Mouse (Mus musculus) liver, adult 2 months (tissue): ENCODE measurements around the gene Fzr1. TPM values are rescaled to one million over a fixed set of nuclear protein-coding genes. Genes with fewer than 3 reads are reported as not detected.

Experiments
- DNase-seq: peaks from one replicate; pipeline ENCODE4 v3.0.0-alpha.2; 2011; ENCODE audit warnings: low read depth, low spot score; ENCODE audit errors: extremely low read depth
- H3K27ac ChIP-seq: fragments of 200-500 bp; replicated peaks from 2 replicates; pipeline ENCODE4 v1.5.1; 2012; ENCODE audit warnings: low read depth, mild to moderate bottlenecking, control low read depth, inconsistent platforms, low read length; ENCODE audit not compliant: insufficient read depth
- H3K27me3 ChIP-seq: fragments of 200-500 bp; 2 replicates; pipeline ENCODE4 v1.6.1; 2012; ENCODE audit warnings: mild to moderate bottlenecking, moderate library complexity, low read length, inconsistent platforms; ENCODE audit not compliant: control insufficient read depth, insufficient read depth
- H3K36me3 ChIP-seq: fragments of 200-500 bp; 2 replicates; pipeline ENCODE4 v1.6.1; 2012; ENCODE audit warnings: low read length, inconsistent platforms; ENCODE audit not compliant: control insufficient read depth, insufficient read depth
- H3K4me1 ChIP-seq: fragments of 200-500 bp; 2 replicates; pipeline ENCODE4 v1.6.1; 2011; ENCODE audit warnings: low read length; ENCODE audit not compliant: control insufficient read depth, insufficient read depth
- H3K4me3 ChIP-seq: fragments of 200-500 bp; 2 replicates; pipeline ENCODE4 v1.5.1; 2011; ENCODE audit warnings: low read depth, mild to moderate bottlenecking, control low read depth, low read length, moderate library complexity; ENCODE audit not compliant: insufficient read depth
- H3K79me2 ChIP-seq: fragments of 200-500 bp; 2 replicates; pipeline ENCODE4 v1.6.1; 2012; ENCODE audit warnings: inconsistent platforms, mild to moderate bottlenecking, low read length, moderate library complexity; ENCODE audit not compliant: control insufficient read depth, insufficient read depth
- H3K9ac ChIP-seq: fragments of 200-500 bp; 2 replicates; pipeline ENCODE4 v1.6.1; 2012; ENCODE audit warnings: low read depth, mild to moderate bottlenecking, control low read depth, inconsistent platforms, low read length
- CTCF ChIP-seq: fragments of 200-500 bp; IDR thresholded peaks from 2 replicates; pipeline ENCODE4 v1.5.1; 2011; ENCODE audit warnings: low read depth, low read length, control low read depth
- POLR2A ChIP-seq: fragments of 200-500 bp; IDR thresholded peaks from 2 replicates; pipeline ENCODE4 v1.6.1; 2011; ENCODE audit warnings: low read length, control low read depth; ENCODE audit not compliant: insufficient read depth; ENCODE audit errors: extremely low read depth
- WGBS: fragments of 180-500 bp; shearing (Covaris S2); methylation state at CpG from one replicate; pipeline ENCODE4 v1.1.7; 2018; 5-methylcytosine and 5-hydroxymethylcytosine counted together
- polyA plus RNA-seq: library from polyadenylated mRNA; depleted of rRNA; stranded (reverse); fragments of >200 nt; gene quantifications from 2 replicates; pipeline ENCODE4 v1.2.3, GENCODE M21; 2012
- total RNA-seq: library from RNA; depleted of rRNA; stranded (reverse); fragments of >200 nt; gene quantifications from 2 replicates; pipeline ENCODE4 v1.2.3, GENCODE M21; 2014

Gene Fzr1
- total and polyA plus RNA-seq, 2 experiments = 6.2 to 29.9 TPM

GRCm38 (mm10) chr10:81379183-81379553, 852 bp upstream of the Fzr1 start:
- no peak for TF ChIP-seq POLR2A
- no peak for TF ChIP-seq CTCF
- H3K4me3 ChIP-seq = peak overlapping the region; percentile 57
- H3K79me2 ChIP-seq = peaks cover 17% of the 10 kb centered on the region; the same call in 1 of the 2 replicates
- DNase-seq = no peak
- H3K9ac ChIP-seq = no peak overlapping the region; the same call in 1 of the 2 replicates
- no peak overlapping the region for H3K27ac ChIP-seq
- H3K4me1 ChIP-seq = peaks cover 10% of the 10 kb centered on the region
- H3K36me3 ChIP-seq = no peaks in the 10 kb centered on the region
- no peaks in the 10 kb centered on the region for H3K27me3 ChIP-seq
- WGBS = 65% methylated on average over 3 of the region's 3 CpGs

DNA sequence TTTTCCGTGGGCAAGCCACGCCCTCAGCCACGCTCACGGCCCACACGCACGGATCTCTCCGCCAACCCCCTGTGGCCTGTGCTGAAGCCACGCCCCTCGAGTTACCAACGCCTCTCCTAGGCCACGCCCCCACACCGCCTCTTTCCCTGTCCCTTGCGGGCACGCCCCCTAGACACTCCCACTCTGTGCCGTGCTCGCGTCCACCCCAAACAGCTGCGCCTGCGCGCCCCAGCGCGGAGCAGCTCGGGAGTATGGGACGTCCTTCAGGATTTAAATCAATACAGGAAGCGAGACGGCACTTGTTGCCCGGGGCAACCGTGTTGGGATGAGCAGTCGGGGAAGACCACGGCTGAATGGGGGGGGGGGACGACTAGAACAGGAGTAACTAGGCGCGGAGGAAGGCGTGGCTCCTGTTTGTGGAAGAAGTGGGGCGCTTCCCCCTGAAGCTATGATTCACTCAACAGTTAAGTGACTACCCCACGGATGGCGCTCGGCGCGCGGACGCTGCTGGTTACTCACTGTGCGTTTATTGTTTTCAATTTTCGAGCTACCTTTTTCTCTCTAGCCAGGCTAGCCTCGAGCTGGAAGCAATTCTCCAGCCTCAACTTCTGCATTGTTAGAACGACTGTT, 352 bp upstream of the Fzr1 start:
- DNase-seq = peak; percentile 95
- peaks cover 10% of the 10 kb centered on the region for H3K4me1 ChIP-seq
- H3K27me3 ChIP-seq = no peaks in the 10 kb centered on the region
- WGBS = under 1% methylated on average over 46 of the region's 46 CpGs
- no peak for TF ChIP-seq CTCF
- TF ChIP-seq POLR2A = no peak
- no peak overlapping the region for H3K27ac ChIP-seq
- peak overlapping the region; percentile 20 for H3K9ac ChIP-seq
- peaks cover 20% of the 10 kb centered on the region; the same call in 1 of the 2 replicates for H3K79me2 ChIP-seq
- H3K36me3 ChIP-seq = no peaks in the 10 kb centered on the region
- H3K4me3 ChIP-seq = peak overlapping the region; percentile 57

GRCm38 (mm10) chr10:81377362-81377664, 1.0 kb downstream of the Fzr1 start:
- peaks cover 10% of the 10 kb centered on the region for H3K4me1 ChIP-seq

GRCm38 (mm10) chr10:81376561-81377361, 1.6 kb downstream of the Fzr1 start:
- H3K9ac ChIP-seq = no peak overlapping the region
- H3K27me3 ChIP-seq = no peaks in the 10 kb centered on the region
- H3K36me3 ChIP-seq = no peaks in the 10 kb centered on the region
- peaks cover 10% of the 10 kb centered on the region for H3K4me1 ChIP-seq
- no peak for DNase-seq
- TF ChIP-seq POLR2A (no peak), CTCF (no peak)
- no peak overlapping the region for H3K27ac ChIP-seq
- WGBS = 72% methylated on average over 6 of the region's 6 CpGs
- no peak overlapping the region for H3K4me3 ChIP-seq
- peaks cover 20% of the 10 kb centered on the region; the same call in 1 of the 2 replicates for H3K79me2 ChIP-seq

More at GRCm38 (mm10) chr10:81377362-81377664, 1.0 kb downstream of the Fzr1 start:
- Histone ChIP-seq H3K4me3 (no peak overlapping the region), H3K27ac (no peak overlapping the region), H3K36me3 (no peaks in the 10 kb centered on the region), H3K9ac (no peak overlapping the region), H3K27me3 (no peaks in the 10 kb centered on the region), H3K79me2 (peaks cover 20% of the 10 kb centered on the region; the same call in 1 of the 2 replicates)
- no peak for TF ChIP-seq POLR2A
- TF ChIP-seq CTCF = no peak
- 55% methylated on average over 2 of the region's 2 CpGs for WGBS
- no peak for DNase-seq

GRCm38 (mm10) chr10:81375322-81375721, 3.0 kb downstream of the Fzr1 start:
- WGBS = 94% methylated on average over 10 of the region's 10 CpGs
- H3K4me1 ChIP-seq = peaks cover 10% of the 10 kb centered on the region
- no peak overlapping the region for H3K27ac ChIP-seq

DNA sequence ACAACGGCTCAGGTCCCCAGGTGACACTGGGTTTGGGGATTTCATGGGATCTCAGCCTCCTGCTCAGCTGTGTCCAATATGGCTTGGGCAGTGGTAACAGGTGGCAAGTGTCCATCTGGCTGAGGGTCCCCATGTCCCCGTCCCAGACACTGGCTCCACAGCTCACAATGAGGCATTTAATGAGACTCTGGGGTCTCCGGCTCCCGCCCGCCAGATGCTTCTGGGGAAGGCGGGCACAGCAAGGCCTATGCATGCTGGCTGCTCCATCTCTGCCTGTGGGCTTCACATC, 11.2 kb downstream of the Fzr1 start:
- no peaks in the 10 kb centered on the region for H3K79me2 ChIP-seq
- H3K9ac ChIP-seq = no peak overlapping the region
- 97% methylated on average over 6 of the region's 6 CpGs for WGBS
- no peak overlapping the region for H3K4me3 ChIP-seq
- no peaks in the 10 kb centered on the region for H3K27me3 ChIP-seq
- no peaks in the 10 kb centered on the region; the same call in 1 of the 2 replicates for H3K36me3 ChIP-seq
- H3K4me1 ChIP-seq = no peaks in the 10 kb centered on the region
- H3K27ac ChIP-seq = no peak overlapping the region
- no peak for DNase-seq
- no peak for TF ChIP-seq POLR2A
- no peak for TF ChIP-seq CTCF

More at GRCm38 (mm10) chr10:81375322-81375721, 3.0 kb downstream of the Fzr1 start:
- H3K9ac ChIP-seq = no peak overlapping the region
- peaks cover 20% of the 10 kb centered on the region; the same call in 1 of the 2 replicates for H3K79me2 ChIP-seq
- TF ChIP-seq POLR2A = no peak
- no peak for TF ChIP-seq CTCF
- H3K27me3 ChIP-seq = no peaks in the 10 kb centered on the region
- no peak for DNase-seq
- no peak overlapping the region for H3K4me3 ChIP-seq
- H3K36me3 ChIP-seq = no peaks in the 10 kb centered on the region
